Mouse (Mus musculus) left cerebral cortex, postnatal 36 days (tissue): Measurements from ENCODE around the gene Fth1. TPM values are rescaled to one million over a fixed set of nuclear protein-coding genes. Genes with fewer than 3 reads are reported as not detected.

ENCODE experiments used
- DNase-seq, 2 experiments: peaks; one replicate each; pipeline ENCODE4 v3.0.0; 2021 to 2022; ENCODE audit warnings: low spot score in 2 of 2, mixed read lengths in 1 of 2
- intact Hi-C: fragments of 180-260 bp; cut with DNase I; formaldehyde crosslinking; loops from one replicate; pipeline ENCODE4 v1.15.1; 2025
- total RNA-seq, 2 experiments: library from RNA; stranded (reverse); gene quantifications; 2 replicates each; pipeline ENCODE4 v1.2.3; 2021

Fth1 gene
- total RNA-seq, 2 experiments from 2014 or later: 2,116 to 2,547 TPM

- DNase-seq: no peak
- intact Hi-C loops: no loop called here
Observed at GRCm38 (mm10) chr19:9987593-9987992, 7.2 kb downstream of the Fth1 start.

- no peak for DNase-seq
- intact Hi-C loops: loop anchor here (1.0 kb wide), 1 partner anchor 73 kb away; no protein-coding TSS in a partner anchor
Observed at GRCm38 (mm10) chr19:9989171-9989883, 8.9 kb downstream of the Fth1 start.

- DNase-seq: no peak
- intact Hi-C loops: loop anchor here (1.0 to 5.0 kb wide), 3 partner anchors 35 to 74 kb away; no protein-coding TSS in a partner anchor
Observed at GRCm38 (mm10) chr19:9989884-9990256, 9.5 kb downstream of the Fth1 start.

- intact Hi-C loops: loop anchor here (2.0 to 5.0 kb wide), 2 partner anchors 37 to 41 kb away; no protein-coding TSS in a partner anchor
Observed at GRCm38 (mm10) chr19:9991304-9991703, 10.9 kb downstream of the Fth1 start.

DNA sequence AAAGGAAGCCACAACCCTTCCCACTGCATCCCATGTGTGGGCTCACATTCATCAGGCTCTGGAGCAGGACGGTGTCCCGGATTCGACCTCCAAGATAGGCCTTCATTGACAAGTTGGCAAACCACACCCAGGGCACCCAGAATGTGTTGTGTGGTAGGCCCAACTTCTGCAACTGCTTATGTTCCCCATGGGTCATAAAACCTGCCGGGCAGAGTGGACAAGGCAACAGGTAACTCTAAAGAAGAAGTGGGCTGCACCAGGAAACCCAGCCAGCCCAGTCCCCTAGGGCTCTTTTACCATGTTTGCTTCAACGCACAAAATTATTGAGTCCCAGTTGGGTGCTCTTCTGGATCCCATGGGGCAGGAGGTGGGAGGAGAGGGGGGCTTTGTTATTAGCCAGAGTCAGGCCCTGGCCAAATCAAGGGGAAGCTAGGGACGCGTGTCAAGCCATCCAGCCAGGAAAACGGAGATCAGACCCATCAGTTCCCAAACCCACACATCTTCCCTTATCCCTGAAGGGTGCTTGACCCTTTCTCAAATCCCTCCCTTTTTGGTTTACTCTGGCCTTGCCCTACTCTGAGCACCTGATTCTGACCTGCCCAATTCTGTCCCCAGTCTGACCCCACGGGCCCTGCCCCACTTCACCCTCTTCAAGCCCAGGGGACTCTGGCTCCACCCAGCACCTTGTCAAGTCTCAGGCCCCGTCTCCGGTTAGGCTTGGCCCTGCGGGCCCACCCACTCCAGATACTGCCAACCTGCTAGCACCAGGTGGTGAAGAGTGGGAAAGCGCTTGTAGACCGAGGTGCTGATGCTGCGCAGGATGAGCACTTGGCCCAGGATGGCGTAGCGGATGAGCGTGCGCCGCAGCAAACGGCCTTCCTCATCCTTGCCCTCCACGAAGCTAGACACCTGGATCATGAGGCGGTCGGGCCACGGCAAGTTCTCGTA lies 11.9 kb downstream of the Fth1 start:
- intact Hi-C loops: loop anchor here (5.0 kb wide), 1 partner anchor 40 kb away; no protein-coding TSS in a partner anchor
- no peak for DNase-seq

More at GRCm38 (mm10) chr19:9991304-9991703, 10.9 kb downstream of the Fth1 start:
- peak; percentile 62 to 80 for DNase-seq

GRCm38 (mm10) chr19:9993036-9993656 lies 12.7 kb downstream of the Fth1 start:
- intact Hi-C loops: loop anchor here (5.0 kb wide), 1 partner anchor 39 kb away; no protein-coding TSS in a partner anchor
- DNase-seq: peak; percentile 71 to 81

GRCm38 (mm10) chr19:9997204-9998062 lies 17.0 kb downstream of the Fth1 start:
- intact Hi-C loops: no loop called here
- DNase-seq: no peak

- intact Hi-C loops: no loop called here
- no peak for DNase-seq
Observed at GRCm38 (mm10) chr19:9998063-9998416, 17.6 kb downstream of the Fth1 start.

- no peak for DNase-seq
Observed at GRCm38 (mm10) chr19:9998736-9999486, 18.5 kb downstream of the Fth1 start.

GRCm38 (mm10) chr19:10000330-10000729 lies 19.9 kb downstream of the Fth1 start:
- intact Hi-C loops: loop anchor here (2.0 to 5.0 kb wide), 2 partner anchors 34 to 197 kb away; no protein-coding TSS in a partner anchor
- DNase-seq: no peak

More at GRCm38 (mm10) chr19:9998736-9999486, 18.5 kb downstream of the Fth1 start:
- intact Hi-C loops: no loop called here

GRCm38 (mm10) chr19:10001206-10001969 lies 21.0 kb downstream of the Fth1 start, which contains the start of the genes Best1 and Rab3il1:
Gene Best1, minus strand, starts transcription at chr19:10001633.
Gene Rab3il1, plus strand, starts transcription at chr19:10001669.
- DNase-seq: no peak
- intact Hi-C loops: loop anchor here (2.0 to 5.0 kb wide), 2 partner anchors 33 to 196 kb away; no protein-coding TSS in a partner anchor

DNA sequence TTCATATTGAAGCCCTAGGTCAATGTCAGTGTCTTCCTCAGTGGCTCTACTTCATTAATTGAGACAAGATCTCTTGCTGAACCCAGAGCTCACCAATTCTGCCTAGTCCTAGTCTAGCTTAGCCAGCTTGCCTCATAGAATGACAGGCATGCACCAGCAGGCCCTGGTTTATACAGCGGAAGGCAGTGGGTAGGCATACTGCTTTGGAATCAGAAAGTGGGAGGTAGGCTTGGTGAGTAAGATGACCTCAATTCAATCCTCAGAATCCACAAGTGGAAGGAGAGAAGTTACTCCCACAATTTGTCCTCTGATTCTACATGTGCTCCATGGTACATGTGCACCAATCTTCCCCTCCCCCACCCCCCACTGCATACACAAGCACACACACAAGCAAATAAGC lies 23.3 kb downstream of the Fth1 start:
- no peak for DNase-seq
- intact Hi-C loops: loop anchor here (5.0 kb wide), 1 partner anchor 194 kb away; no protein-coding TSS in a partner anchor

- intact Hi-C loops: no loop called here
- no peak for DNase-seq
Observed at GRCm38 (mm10) chr19:10011408-10011807, 31.0 kb downstream of the Fth1 start.

DNA sequence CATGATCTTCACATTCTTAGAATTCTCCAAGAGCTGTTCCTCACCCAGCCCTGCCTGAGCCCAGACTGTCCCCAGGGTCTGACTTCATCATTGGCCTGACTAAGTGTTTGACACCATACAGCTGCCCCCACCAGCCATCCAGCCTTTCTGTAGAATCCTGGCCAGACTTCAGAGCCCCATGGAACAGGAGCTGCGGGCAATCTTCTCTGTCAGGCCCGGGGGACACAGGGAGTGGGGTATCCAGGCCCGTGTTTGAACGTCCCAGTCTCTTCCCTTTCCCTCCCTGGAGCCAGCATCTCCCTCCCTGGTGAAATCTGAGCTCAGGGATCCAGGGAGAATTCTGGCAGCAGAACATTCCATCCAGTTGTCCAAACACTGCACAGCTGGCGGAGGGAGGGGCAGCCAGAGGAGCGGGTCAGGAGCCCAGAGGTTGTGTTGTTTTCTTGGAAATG lies 32.5 kb downstream of the Fth1 start:
- no peak for DNase-seq
- intact Hi-C loops: no loop called here

DNA sequence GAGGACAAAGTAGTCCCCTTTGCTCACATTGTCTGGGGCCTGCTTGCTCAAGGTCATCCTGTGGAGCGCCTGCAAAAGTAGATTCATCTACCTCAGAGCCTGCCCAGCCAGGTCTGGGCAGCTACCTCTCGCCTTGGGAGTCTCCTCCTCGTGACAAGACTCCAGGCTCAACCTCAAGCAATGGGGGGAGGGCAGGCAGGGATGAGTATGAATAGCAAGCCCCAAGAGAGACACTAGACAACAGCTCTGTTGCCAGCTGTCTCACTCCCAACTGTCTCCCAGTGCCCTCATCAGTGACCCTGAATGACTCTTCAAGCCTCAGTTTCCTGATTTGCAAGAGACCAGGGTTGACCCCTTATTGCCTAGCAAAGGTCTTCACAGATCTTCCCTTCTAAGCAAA lies 33.0 kb downstream of the Fth1 start:
- intact Hi-C loops: no loop called here
- no peak for DNase-seq

GRCm38 (mm10) chr19:10013913-10014312 lies 33.5 kb downstream of the Fth1 start:
- no peak for DNase-seq
- intact Hi-C loops: no loop called here

DNA sequence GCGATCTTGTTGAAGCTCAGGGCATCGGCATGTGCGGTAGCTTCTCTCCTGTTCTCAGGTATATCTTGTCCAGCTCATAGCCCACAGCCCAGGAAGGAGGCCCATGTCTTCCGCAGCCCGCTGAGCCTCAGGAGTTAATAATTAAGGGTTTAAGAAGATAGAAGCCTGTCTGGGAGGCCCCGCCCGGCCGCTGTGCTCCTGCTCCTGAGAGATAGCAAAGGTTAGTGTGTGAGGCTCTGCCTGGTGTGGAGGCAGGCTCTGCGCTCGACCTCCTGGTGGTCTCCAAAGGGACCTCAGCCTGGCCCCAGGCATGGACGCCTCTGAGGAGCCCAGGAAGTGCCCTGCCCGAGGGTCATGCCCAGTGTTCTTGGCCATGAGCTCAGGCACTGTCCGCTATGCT lies 34.4 kb downstream of the Fth1 start:
- DNase-seq: no peak
- intact Hi-C loops: no loop called here
